Mouse (Mus musculus): ENCODE results near the gene Mroh2b. TPM values are rescaled to one million over a fixed set of nuclear protein-coding genes. Genes with fewer than 3 reads are reported as not detected.

Gene Mroh2b
- polyA plus RNA-seq (2015; fragmentation: Nextera tagmentation; extraction: Ambion mirVana), result not detected in 2 replicates

GRCm38 (mm10) chr15:4898437-4898836 lies at the start of gene Mroh2b:
Gene Mroh2b, plus strand, starts transcription at chr15:4898737.
- no peaks in the 10 kb centered on the region for H3K36me3 ChIP-seq (ENCODE audit: control insufficient read depth, insufficient read depth)
- no peaks in the 10 kb centered on the region for H3K9me3 ChIP-seq (ENCODE audit: control insufficient read depth, low read length)
- no peak within 1 kb of the TSS for H3K4me2 ChIP-seq (ENCODE audit: low read length)
- no peak for ATAC-seq
- H3K4me3 ChIP-seq (replicated peaks; ENCODE audit: low read length), result no peak within 1 kb of the TSS
- H3K27ac ChIP-seq (ENCODE audit: low read length), result no peak within 1 kb of the TSS
- WGBS, result 82% methylated on average over 1 of the region's 1 CpGs
- no peak within 1 kb of the TSS for H3K9ac ChIP-seq (replicated peaks; ENCODE audit: low read depth, low read length)
- no peaks in the 10 kb centered on the region for H3K4me1 ChIP-seq (replicated peaks; ENCODE audit: control insufficient read depth, insufficient read depth, low read length)
- H3K27me3 ChIP-seq (replicated peaks; ENCODE audit: control insufficient read depth, insufficient read depth, low read length), result no peaks in the 10 kb centered on the region

GRCm38 (mm10) chr15:4850015-4850414 lies 48.5 kb upstream of the Mroh2b start:
- Histone ChIP-seq H3K27me3 (replicated peaks; ENCODE audit: control insufficient read depth, insufficient read depth, low read length) (no peaks in the 10 kb centered on the region), H3K9ac (replicated peaks; ENCODE audit: low read depth, low read length) (no peak overlapping the region), H3K27ac (ENCODE audit: low read length) (no peak overlapping the region), H3K36me3 (ENCODE audit: control insufficient read depth, insufficient read depth) (no peaks in the 10 kb centered on the region), H3K4me2 (ENCODE audit: low read length) (no peak overlapping the region), H3K9me3 (ENCODE audit: control insufficient read depth, low read length) (no peaks in the 10 kb centered on the region), H3K4me1 (replicated peaks; ENCODE audit: control insufficient read depth, insufficient read depth, low read length) (no peaks in the 10 kb centered on the region), H3K4me3 (replicated peaks; ENCODE audit: low read length) (no peak overlapping the region)
- ATAC-seq, result no peak
- WGBS, result 90% methylated on average over 1 of the region's 1 CpGs

GRCm38 (mm10) chr15:4894962-4895361 lies 3.6 kb upstream of the Mroh2b start:
- no peaks in the 10 kb centered on the region for H3K36me3 ChIP-seq (ENCODE audit: control insufficient read depth, insufficient read depth)
- H3K9ac ChIP-seq (replicated peaks; ENCODE audit: low read depth, low read length), result no peak overlapping the region
- no peaks in the 10 kb centered on the region for H3K9me3 ChIP-seq (ENCODE audit: control insufficient read depth, low read length)
- no peak overlapping the region for H3K4me2 ChIP-seq (ENCODE audit: low read length)
- no peak overlapping the region for H3K27ac ChIP-seq (ENCODE audit: low read length)
- 23% methylated on average over 3 of the region's 3 CpGs for WGBS
- no peaks in the 10 kb centered on the region for H3K4me1 ChIP-seq (replicated peaks; ENCODE audit: control insufficient read depth, insufficient read depth, low read length)
- no peak for ATAC-seq
- H3K4me3 ChIP-seq (replicated peaks; ENCODE audit: low read length), result no peak overlapping the region
- H3K27me3 ChIP-seq (replicated peaks; ENCODE audit: control insufficient read depth, insufficient read depth, low read length), result no peaks in the 10 kb centered on the region

- Histone ChIP-seq H3K4me1 (replicated peaks; ENCODE audit: control insufficient read depth, insufficient read depth, low read length) (no peaks in the 10 kb centered on the region), H3K27me3 (replicated peaks; ENCODE audit: control insufficient read depth, insufficient read depth, low read length) (no peaks in the 10 kb centered on the region), H3K27ac (ENCODE audit: low read length) (no peak overlapping the region), H3K4me2 (ENCODE audit: low read length) (no peak overlapping the region), H3K9me3 (ENCODE audit: control insufficient read depth, low read length) (no peaks in the 10 kb centered on the region), H3K4me3 (replicated peaks; ENCODE audit: low read length) (no peak overlapping the region), H3K36me3 (ENCODE audit: control insufficient read depth, insufficient read depth) (no peaks in the 10 kb centered on the region), H3K9ac (replicated peaks; ENCODE audit: low read depth, low read length) (no peak overlapping the region)
- WGBS, result 88% methylated on average over 8 of the region's 8 CpGs
- no peak for ATAC-seq
Observed at GRCm38 (mm10) chr15:4934731-4935130, 36.2 kb downstream of the Mroh2b start.

- Histone ChIP-seq H3K4me1 (replicated peaks; ENCODE audit: control insufficient read depth, insufficient read depth, low read length) (no peaks in the 10 kb centered on the region), H3K9ac (replicated peaks; ENCODE audit: low read depth, low read length) (no peak overlapping the region), H3K4me2 (ENCODE audit: low read length) (no peak overlapping the region), H3K27ac (ENCODE audit: low read length) (no peak overlapping the region), H3K36me3 (ENCODE audit: control insufficient read depth, insufficient read depth) (no peaks in the 10 kb centered on the region), H3K27me3 (replicated peaks; ENCODE audit: control insufficient read depth, insufficient read depth, low read length) (no peaks in the 10 kb centered on the region), H3K4me3 (replicated peaks; ENCODE audit: low read length) (no peak overlapping the region), H3K9me3 (ENCODE audit: control insufficient read depth, low read length) (no peaks in the 10 kb centered on the region)
- ATAC-seq, result no peak
- 88% methylated on average over 1 of the region's 1 CpGs for WGBS
Observed at GRCm38 (mm10) chr15:4973355-4973754, 74.8 kb downstream of the Mroh2b start.

GRCm38 (mm10) chr15:5002903-5003302 lies 104.4 kb downstream of the Mroh2b start:
- Histone ChIP-seq H3K9ac (replicated peaks; ENCODE audit: low read depth, low read length) (no peak overlapping the region), H3K9me3 (ENCODE audit: control insufficient read depth, low read length) (no peaks in the 10 kb centered on the region), H3K27me3 (replicated peaks; ENCODE audit: control insufficient read depth, insufficient read depth, low read length) (no peaks in the 10 kb centered on the region), H3K27ac (ENCODE audit: low read length) (no peak overlapping the region), H3K36me3 (ENCODE audit: control insufficient read depth, insufficient read depth) (no peaks in the 10 kb centered on the region), H3K4me3 (replicated peaks; ENCODE audit: low read length) (no peak overlapping the region), H3K4me1 (replicated peaks; ENCODE audit: control insufficient read depth, insufficient read depth, low read length) (peaks cover 2% of the 10 kb centered on the region; the same call in 1 of the 2 replicates), H3K4me2 (ENCODE audit: low read length) (no peak overlapping the region)
- WGBS, result 6% methylated on average over 2 of the region's 2 CpGs
- peak; percentile 88 for ATAC-seq

- ATAC-seq, result peak; percentile 52
- Histone ChIP-seq H3K4me1 (replicated peaks; ENCODE audit: control insufficient read depth, insufficient read depth, low read length) (peaks cover 2% of the 10 kb centered on the region; the same call in 1 of the 2 replicates), H3K27me3 (replicated peaks; ENCODE audit: control insufficient read depth, insufficient read depth, low read length) (no peaks in the 10 kb centered on the region), H3K4me3 (replicated peaks; ENCODE audit: low read length) (no peak overlapping the region), H3K4me2 (ENCODE audit: low read length) (no peak overlapping the region), H3K9me3 (ENCODE audit: control insufficient read depth, low read length) (no peaks in the 10 kb centered on the region), H3K27ac (ENCODE audit: low read length) (no peak overlapping the region), H3K9ac (replicated peaks; ENCODE audit: low read depth, low read length) (no peak overlapping the region), H3K36me3 (ENCODE audit: control insufficient read depth, insufficient read depth) (no peaks in the 10 kb centered on the region)
- 73% methylated on average over 6 of the region's 6 CpGs for WGBS
Observed at GRCm38 (mm10) chr15:5003503-5004196, 105.1 kb downstream of the Mroh2b start.

- 86% methylated on average over 11 of the region's 11 CpGs for WGBS
- no peaks in the 10 kb centered on the region for H3K9me3 ChIP-seq (ENCODE audit: control insufficient read depth, low read length)
- no peak overlapping the region for H3K9ac ChIP-seq (replicated peaks; ENCODE audit: low read depth, low read length)
- ATAC-seq, result no peak
- H3K4me2 ChIP-seq (ENCODE audit: low read length), result no peak overlapping the region
- H3K4me3 ChIP-seq (replicated peaks; ENCODE audit: low read length), result no peak overlapping the region
- no peak overlapping the region for H3K27ac ChIP-seq (ENCODE audit: low read length)
- no peaks in the 10 kb centered on the region for H3K27me3 ChIP-seq (replicated peaks; ENCODE audit: control insufficient read depth, insufficient read depth, low read length)
- H3K36me3 ChIP-seq (ENCODE audit: control insufficient read depth, insufficient read depth), result no peaks in the 10 kb centered on the region
- no peaks in the 10 kb centered on the region for H3K4me1 ChIP-seq (replicated peaks; ENCODE audit: control insufficient read depth, insufficient read depth, low read length)
Observed at GRCm38 (mm10) chr15:5009644-5010107, 111.1 kb downstream of the Mroh2b start.

Measured in forebrain, embryonic 16.5 days (tissue).